Mouse (Mus musculus) stomach, embryonic 14.5 days (tissue): ENCODE results near the gene Reep6. TPM values are rescaled to one million over a fixed set of nuclear protein-coding genes. Genes with fewer than 3 reads are reported as not detected.

ENCODE experiments used
- ATAC-seq: fragments of 200-750 bp; cut with Nextera tagmentation; 2 replicates; pipeline ENCODE4 v1.8.0; 2017; ENCODE audit warnings: low read depth, moderate TSS enrichment; ENCODE audit not compliant: insufficient number of reproducible peaks, insufficient read depth, low FRiP score
- H3K27ac ChIP-seq: fragments of 300-500 bp; sonication (generic); 2 replicates; pipeline ENCODE4 v1.5.1; 2014; ENCODE audit warnings: mild to moderate bottlenecking, low read length, moderate library complexity, mixed read lengths
- H3K27me3 ChIP-seq: fragments of 300-500 bp; sonication (generic); 2 replicates; pipeline ENCODE4 v1.6.1; 2014; ENCODE audit warnings: low read length, control low read depth, mixed read lengths; ENCODE audit not compliant: control insufficient read depth, insufficient read depth
- H3K36me3 ChIP-seq: fragments of 300-500 bp; sonication (generic); 2 replicates; pipeline ENCODE4 v1.6.1; 2014; ENCODE audit warnings: mild to moderate bottlenecking, control low read depth, low read length, moderate library complexity, mixed read lengths; ENCODE audit not compliant: control insufficient read depth, insufficient read depth
- H3K4me1 ChIP-seq: fragments of 300-500 bp; sonication (generic); 2 replicates; pipeline ENCODE4 v1.6.1; 2014; ENCODE audit warnings: low read length, control low read depth, mixed read lengths; ENCODE audit not compliant: control insufficient read depth, insufficient read depth
- H3K4me2 ChIP-seq: fragments of 300-500 bp; sonication (generic); replicated peaks from 2 replicates; pipeline ENCODE4 v1.6.1; 2014; ENCODE audit warnings: low read depth, low read length, control low read depth
- H3K4me3 ChIP-seq: fragments of 300-500 bp; sonication (generic); 2 replicates; pipeline ENCODE4 v1.5.1; 2014; ENCODE audit warnings: low read depth, low read length, control low read depth
- H3K9ac ChIP-seq: fragments of 300-500 bp; sonication (generic); replicated peaks from 2 replicates; pipeline ENCODE4 v1.6.1; 2014; ENCODE audit warnings: low read depth, mild to moderate bottlenecking, control low read depth, low read length, moderate library complexity, mixed read lengths
- H3K9me3 ChIP-seq: fragments of 300-500 bp; sonication (generic); 2 replicates; pipeline ENCODE4 v1.6.1; 2016; ENCODE audit warnings: low read depth, low read length, control low read depth; ENCODE audit not compliant: control insufficient read depth
- WGBS: fragments of 180-500 bp; shearing (Covaris S2); extraction: QIAGEN DNeasy Blood & Tissue Kit; methylation state at CpG from one replicate; pipeline ENCODE4 v1.1.7; 2014; 5-methylcytosine and 5-hydroxymethylcytosine counted together
- polyA plus RNA-seq: library from polyadenylated mRNA; unstranded; fragments of >200 nt; fragmentation: Nextera tagmentation; extraction: Ambion mirVana; gene quantifications from 2 replicates; pipeline ENCODE4 v1.2.1, GENCODE M21; 2014

Reep6 gene
- polyA plus RNA-seq = 18.0 and 18.5 TPM in 2 replicates

- peaks cover 17% of the 10 kb centered on the region; the same call in 1 of the 2 replicates for H3K4me1 ChIP-seq
- H3K9me3 ChIP-seq = no peaks in the 10 kb centered on the region
- H3K4me3 ChIP-seq = peak within 1 kb of the TSS; percentile 45
- H3K4me2 ChIP-seq = peak within 1 kb of the TSS; percentile 95
- H3K27me3 ChIP-seq = no peaks in the 10 kb centered on the region
- H3K36me3 ChIP-seq = no peaks in the 10 kb centered on the region
- no peak within 1 kb of the TSS; the same call in 1 of the 2 replicates for H3K9ac ChIP-seq
- peak within 1 kb of the TSS; percentile 0; the same call in 1 of the 2 replicates for H3K27ac ChIP-seq
- ATAC-seq = peak; percentile 94
- 3% methylated on average over 36 of the region's 36 CpGs for WGBS
Measured at GRCm38 (mm10) chr10:80329273-80330081, at the start of gene Reep6, which contains the start of gene Pcsk4. Gene Reep6, plus strand, starts transcription at chr10:80329953. Gene Pcsk4, minus strand, starts transcription at chr10:80329498.

- no peak overlapping the region for H3K27ac ChIP-seq
- no peak for ATAC-seq
- peaks cover 90% of the 10 kb centered on the region for H3K36me3 ChIP-seq
- 80% methylated on average over 7 of the region's 7 CpGs for WGBS
- H3K9me3 ChIP-seq = no peaks in the 10 kb centered on the region
- no peak overlapping the region for H3K4me3 ChIP-seq
- no peak overlapping the region for H3K9ac ChIP-seq
- H3K27me3 ChIP-seq = no peaks in the 10 kb centered on the region
- no peak overlapping the region for H3K4me2 ChIP-seq
- H3K4me1 ChIP-seq = no peaks in the 10 kb centered on the region
Measured at GRCm38 (mm10) chr10:80281304-80281703, 48.4 kb upstream of the Reep6 start.

- Histone ChIP-seq H3K27ac (peak overlapping the region; percentile 28; the same call in 1 of the 2 replicates), H3K4me2 (no peak overlapping the region), H3K9me3 (no peaks in the 10 kb centered on the region), H3K27me3 (no peaks in the 10 kb centered on the region), H3K36me3 (peaks cover 90% of the 10 kb centered on the region), H3K4me3 (no peak overlapping the region), H3K4me1 (no peaks in the 10 kb centered on the region), H3K9ac (no peak overlapping the region)
- ATAC-seq = no peak
- 81% methylated on average over 8 of the region's 8 CpGs for WGBS
Measured at GRCm38 (mm10) chr10:80281921-80282371, 47.8 kb upstream of the Reep6 start.

- Histone ChIP-seq H3K4me3 (no peak overlapping the region), H3K9me3 (no peaks in the 10 kb centered on the region), H3K27ac (peak overlapping the region; percentile 28; the same call in 1 of the 2 replicates), H3K4me2 (no peak overlapping the region), H3K36me3 (peaks cover 88% of the 10 kb centered on the region), H3K9ac (no peak overlapping the region), H3K27me3 (no peaks in the 10 kb centered on the region), H3K4me1 (no peaks in the 10 kb centered on the region)
- 81% methylated on average over 20 of the region's 20 CpGs for WGBS
- ATAC-seq = no peak
Measured at GRCm38 (mm10) chr10:80282481-80283441, 47.0 kb upstream of the Reep6 start.

DNA sequence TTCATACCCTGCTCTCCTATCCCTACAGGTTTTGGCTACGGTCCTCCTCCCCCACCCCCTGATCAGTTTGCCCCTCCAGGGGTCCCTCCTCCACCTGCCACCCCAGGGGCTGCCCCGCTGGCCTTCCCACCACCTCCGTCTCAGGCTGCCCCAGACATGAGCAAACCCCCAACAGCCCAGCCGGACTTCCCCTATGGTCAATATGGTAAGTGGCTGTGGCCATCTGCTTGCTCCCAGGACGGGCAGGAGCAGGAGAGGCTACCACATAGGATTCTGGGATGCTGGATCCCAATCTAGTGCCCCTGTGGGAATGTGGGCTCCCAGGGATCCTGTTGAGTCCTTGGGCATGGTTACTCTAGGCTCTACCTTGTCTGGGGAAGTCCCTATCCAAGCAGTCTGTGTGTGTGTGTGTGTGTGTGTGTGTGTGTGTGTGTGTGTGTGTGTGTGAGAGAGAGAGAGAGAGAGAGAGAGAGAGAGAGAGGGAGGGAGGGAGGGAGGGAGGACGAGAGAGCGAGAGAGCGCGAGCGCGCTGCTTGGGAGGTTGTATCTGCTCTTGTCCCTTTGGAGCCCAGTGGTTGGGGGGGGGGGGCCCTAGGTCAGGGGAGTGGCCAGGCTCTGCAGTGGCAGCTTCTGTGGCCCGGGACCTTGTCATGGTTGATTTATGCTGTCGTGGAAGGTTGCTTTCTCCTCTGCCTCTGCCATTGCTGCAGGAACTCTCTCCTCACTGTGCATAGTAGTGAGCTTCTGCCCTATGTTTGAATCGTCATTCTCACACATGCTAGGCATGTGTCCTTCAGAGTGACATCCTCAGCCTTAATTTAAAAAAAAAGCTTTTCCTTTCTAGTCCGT is 44.3 kb upstream of the Reep6 start:
- Histone ChIP-seq H3K9me3 (no peaks in the 10 kb centered on the region), H3K4me2 (no peak overlapping the region), H3K27ac (no peak overlapping the region), H3K27me3 (no peaks in the 10 kb centered on the region), H3K9ac (no peak overlapping the region), H3K4me3 (no peak overlapping the region), H3K36me3 (peaks cover 77% of the 10 kb centered on the region), H3K4me1 (no peaks in the 10 kb centered on the region)
- ATAC-seq = no peak
- 80% methylated on average over 15 of the region's 15 CpGs for WGBS

GRCm38 (mm10) chr10:80288097-80288496 is 41.7 kb upstream of the Reep6 start:
- Histone ChIP-seq H3K4me1 (no peaks in the 10 kb centered on the region), H3K9me3 (no peaks in the 10 kb centered on the region), H3K4me2 (no peak overlapping the region), H3K4me3 (no peak overlapping the region), H3K9ac (no peak overlapping the region), H3K36me3 (peaks cover 53% of the 10 kb centered on the region), H3K27me3 (no peaks in the 10 kb centered on the region), H3K27ac (no peak overlapping the region)
- 85% methylated on average over 12 of the region's 12 CpGs for whole genome bisulfite sequencing
- no peak for ATAC-seq

DNA sequence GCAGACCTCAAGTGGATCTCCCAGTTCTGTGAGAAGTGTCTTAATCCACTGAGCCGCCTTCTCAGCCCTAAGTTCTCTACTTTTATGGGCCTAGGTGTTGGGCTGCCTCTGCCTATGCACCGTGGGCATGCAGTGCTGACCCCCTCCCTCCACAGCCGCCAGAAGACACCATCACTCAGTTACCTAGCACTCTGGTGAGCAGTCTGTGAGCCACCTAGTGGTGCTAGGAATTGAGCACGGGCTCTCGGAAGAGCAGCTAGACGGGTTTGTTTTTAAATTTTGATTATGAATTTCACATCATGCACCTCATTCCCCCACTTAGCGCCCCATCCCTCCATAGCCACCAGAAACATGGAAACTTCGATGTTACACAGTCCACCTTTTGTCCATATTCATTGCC is 41.1 kb upstream of the Reep6 start:
- Histone ChIP-seq H3K9me3 (no peaks in the 10 kb centered on the region), H3K4me3 (no peak overlapping the region), H3K27me3 (no peaks in the 10 kb centered on the region), H3K4me1 (0 out of 2 replicates have a peak, but pooled peaks cover 2% of the 10 kb centered on the region), H3K27ac (no peak overlapping the region), H3K36me3 (peaks cover 47% of the 10 kb centered on the region), H3K4me2 (no peak overlapping the region), H3K9ac (no peak overlapping the region)
- ATAC-seq = no peak
- 67% methylated on average over 8 of the region's 8 CpGs for WGBS
